Mouse (Mus musculus) embryonic facial prominence, embryonic 15.5 days (tissue): ENCODE measurements at regions not wholly inside any gene's neighbourhood (a gene's known extent, or its start where the extent isn't known, plus 50 kb on each side); places are given as distances from the start of the nearest gene placed in this dataset.

Source experiments
- ATAC-seq: fragments of 200-750 bp; cut with Nextera tagmentation; 2 replicates; pipeline ENCODE4 v1.8.0; 2017; ENCODE audit warnings: low read depth, moderate TSS enrichment; ENCODE audit not compliant: insufficient number of reproducible peaks, low FRiP score, low TSS enrichment
- H3K27ac ChIP-seq: fragments of 300-500 bp; sonication (generic); replicated peaks from 2 replicates; pipeline ENCODE4 v1.5.1; 2015; ENCODE audit warnings: mild to moderate bottlenecking, inconsistent platforms
- H3K27me3 ChIP-seq: fragments of 300-500 bp; sonication (generic); 2 replicates; pipeline ENCODE4 v1.6.1; 2015; ENCODE audit warnings: inconsistent platforms
- H3K36me3 ChIP-seq: fragments of 300-500 bp; sonication (generic); 2 replicates; pipeline ENCODE4 v1.6.1; 2015; ENCODE audit warnings: mild to moderate bottlenecking, inconsistent platforms
- H3K4me1 ChIP-seq: fragments of 300-500 bp; sonication (generic); 2 replicates; pipeline ENCODE4 v1.6.1; 2015; ENCODE audit warnings: inconsistent platforms
- H3K4me2 ChIP-seq: fragments of 300-500 bp; sonication (generic); replicated peaks from 2 replicates; pipeline ENCODE4 v1.6.1; 2015; ENCODE audit warnings: mild to moderate bottlenecking, inconsistent platforms
- H3K4me3 ChIP-seq: fragments of 300-500 bp; sonication (generic); replicated peaks from 2 replicates; pipeline ENCODE4 v1.5.1; 2015; ENCODE audit warnings: mild to moderate bottlenecking, inconsistent platforms
- H3K9ac ChIP-seq: fragments of 300-500 bp; sonication (generic); 2 replicates; pipeline ENCODE4 v1.6.1; 2015; ENCODE audit warnings: inconsistent platforms
- H3K9me3 ChIP-seq: fragments of 300-500 bp; sonication (generic); replicated peaks from 2 replicates; pipeline ENCODE4 v1.6.1; 2016; ENCODE audit warnings: inconsistent platforms
- WGBS: fragments of 180-500 bp; shearing (Covaris S2); methylation state at CpG from one replicate; pipeline ENCODE4 v1.1.7; 2015; 5-methylcytosine and 5-hydroxymethylcytosine counted together

GRCm38 (mm10) chr12:110049154-110049736, 229.6 kb upstream of the Dio3 start:
- 81% methylated on average over 10 of the region's 10 CpGs for WGBS
- Histone ChIP-seq H3K9ac (no peak overlapping the region), H3K36me3 (no peaks in the 10 kb centered on the region), H3K9me3 (no peaks in the 10 kb centered on the region), H3K27me3 (no peaks in the 10 kb centered on the region), H3K27ac (no peak overlapping the region), H3K4me2 (no peak overlapping the region), H3K4me3 (no peak overlapping the region), H3K4me1 (no peaks in the 10 kb centered on the region)
- ATAC-seq = no peak

GRCm38 (mm10) chr12:110059321-110059720, 219.5 kb upstream of the Dio3 start:
- H3K9ac ChIP-seq = no peak overlapping the region
- ATAC-seq = no peak
- 76% methylated on average over 5 of the region's 5 CpGs for WGBS
- no peaks in the 10 kb centered on the region for H3K4me1 ChIP-seq
- no peaks in the 10 kb centered on the region for H3K27me3 ChIP-seq
- no peak overlapping the region for H3K4me2 ChIP-seq
- no peaks in the 10 kb centered on the region for H3K9me3 ChIP-seq
- no peak overlapping the region for H3K4me3 ChIP-seq
- no peaks in the 10 kb centered on the region for H3K36me3 ChIP-seq
- H3K27ac ChIP-seq = no peak overlapping the region

GRCm38 (mm10) chr12:110061961-110062360, 216.9 kb upstream of the Dio3 start:
- Histone ChIP-seq H3K9ac (no peak overlapping the region), H3K4me2 (no peak overlapping the region)

GRCm38 (mm10) chr12:110063013-110063412, 215.9 kb upstream of the Dio3 start:
- 70% methylated on average over 8 of the region's 8 CpGs for WGBS
- no peak overlapping the region for H3K4me3 ChIP-seq
- H3K9ac ChIP-seq = no peak overlapping the region
- H3K27me3 ChIP-seq = no peaks in the 10 kb centered on the region
- no peak overlapping the region for H3K27ac ChIP-seq
- no peaks in the 10 kb centered on the region for H3K36me3 ChIP-seq
- H3K9me3 ChIP-seq = no peaks in the 10 kb centered on the region
- no peaks in the 10 kb centered on the region for H3K4me1 ChIP-seq
- no peak overlapping the region for H3K4me2 ChIP-seq
- no peak for ATAC-seq

More at GRCm38 (mm10) chr12:110061961-110062360, 216.9 kb upstream of the Dio3 start:
- Histone ChIP-seq H3K4me1 (no peaks in the 10 kb centered on the region), H3K27me3 (no peaks in the 10 kb centered on the region), H3K4me3 (no peak overlapping the region), H3K9me3 (no peaks in the 10 kb centered on the region), H3K27ac (no peak overlapping the region), H3K36me3 (no peaks in the 10 kb centered on the region)
- no peak for ATAC-seq
- 80% methylated on average over 6 of the region's 6 CpGs for WGBS

DNA sequence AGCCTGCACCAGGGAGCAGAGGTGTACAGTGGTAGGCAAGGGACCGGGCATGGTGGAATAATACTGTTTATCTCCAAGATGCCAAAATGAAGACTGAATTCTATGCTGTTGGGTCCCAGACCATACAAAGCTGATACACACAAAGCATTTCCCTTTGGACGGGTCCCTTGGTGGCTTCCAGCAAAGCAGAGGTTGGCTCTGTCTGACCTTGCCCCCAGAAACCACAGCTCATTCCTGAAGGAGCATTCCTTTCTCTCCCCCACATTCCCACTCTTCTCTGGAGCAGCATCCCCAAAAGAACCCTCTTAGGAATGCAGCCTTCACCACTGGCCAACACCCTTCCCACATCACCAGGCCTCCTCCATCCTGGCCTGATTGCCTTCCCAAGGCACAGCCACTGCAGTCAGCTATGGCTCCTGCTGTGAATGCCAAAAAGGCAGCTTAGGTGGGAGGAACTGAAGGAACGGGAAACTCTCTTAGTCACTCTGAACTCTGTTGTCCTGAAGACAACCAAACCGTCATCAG, 212.4 kb upstream of the Dio3 start:
- H3K4me1 ChIP-seq = no peaks in the 10 kb centered on the region
- WGBS = 72% methylated on average over 4 of the region's 4 CpGs
- H3K9ac ChIP-seq = no peak overlapping the region
- H3K27ac ChIP-seq = no peak overlapping the region
- no peaks in the 10 kb centered on the region for H3K36me3 ChIP-seq
- H3K4me2 ChIP-seq = no peak overlapping the region
- H3K4me3 ChIP-seq = no peak overlapping the region
- no peaks in the 10 kb centered on the region for H3K27me3 ChIP-seq
- H3K9me3 ChIP-seq = peaks cover 12% of the 10 kb centered on the region; the same call in 1 of the 2 replicates
- ATAC-seq = no peak

- 73% methylated on average over 6 of the region's 6 CpGs for WGBS
Measured at GRCm38 (mm10) chr12:110070506-110070905, 208.4 kb upstream of the Dio3 start.

GRCm38 (mm10) chr12:110071823-110072222, 207.0 kb upstream of the Dio3 start:
- Histone ChIP-seq H3K4me2 (no peak overlapping the region), H3K27ac (no peak overlapping the region), H3K27me3 (no peaks in the 10 kb centered on the region), H3K36me3 (no peaks in the 10 kb centered on the region), H3K4me3 (no peak overlapping the region), H3K9ac (no peak overlapping the region), H3K9me3 (peaks cover 12% of the 10 kb centered on the region; the same call in 1 of the 2 replicates), H3K4me1 (no peaks in the 10 kb centered on the region)
- 69% methylated on average over 4 of the region's 4 CpGs for WGBS
- no peak for ATAC-seq

More at GRCm38 (mm10) chr12:110070506-110070905, 208.4 kb upstream of the Dio3 start:
- Histone ChIP-seq H3K4me3 (no peak overlapping the region), H3K36me3 (no peaks in the 10 kb centered on the region), H3K4me1 (no peaks in the 10 kb centered on the region), H3K4me2 (no peak overlapping the region), H3K9me3 (peaks cover 12% of the 10 kb centered on the region; the same call in 1 of the 2 replicates), H3K9ac (no peak overlapping the region), H3K27me3 (no peaks in the 10 kb centered on the region), H3K27ac (no peak overlapping the region)
- no peak for ATAC-seq

DNA sequence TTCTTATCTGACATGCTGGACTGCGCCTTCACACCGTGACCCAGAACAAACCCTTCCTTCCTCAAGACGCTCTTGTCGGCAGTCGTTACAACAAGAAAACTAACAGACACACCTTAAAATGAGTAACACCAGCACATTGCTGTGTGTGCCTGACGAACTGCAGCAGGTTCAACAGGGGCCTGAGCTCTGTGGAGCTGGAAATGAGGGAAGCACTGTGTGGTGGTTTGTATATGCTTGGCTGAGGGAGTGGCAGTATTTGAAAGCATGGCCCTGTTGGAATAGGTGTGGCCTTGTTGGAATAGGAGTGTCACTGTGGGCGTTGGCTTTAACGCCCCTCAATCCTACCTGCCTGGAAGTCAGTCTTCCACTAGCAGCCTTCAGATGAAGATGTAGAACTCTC, 203.9 kb upstream of the Dio3 start:
- H3K9ac ChIP-seq = no peak overlapping the region
- H3K9me3 ChIP-seq = 0 out of 2 replicates have a peak, but pooled peaks cover 4% of the 10 kb centered on the region
- no peaks in the 10 kb centered on the region for H3K27me3 ChIP-seq
- no peak overlapping the region for H3K4me3 ChIP-seq
- no peak overlapping the region for H3K4me2 ChIP-seq
- H3K36me3 ChIP-seq = no peaks in the 10 kb centered on the region
- no peak; the same call in 1 of the 2 replicates for ATAC-seq
- no peak overlapping the region for H3K27ac ChIP-seq
- 81% methylated on average over 8 of the region's 8 CpGs for WGBS
- H3K4me1 ChIP-seq = no peaks in the 10 kb centered on the region

DNA sequence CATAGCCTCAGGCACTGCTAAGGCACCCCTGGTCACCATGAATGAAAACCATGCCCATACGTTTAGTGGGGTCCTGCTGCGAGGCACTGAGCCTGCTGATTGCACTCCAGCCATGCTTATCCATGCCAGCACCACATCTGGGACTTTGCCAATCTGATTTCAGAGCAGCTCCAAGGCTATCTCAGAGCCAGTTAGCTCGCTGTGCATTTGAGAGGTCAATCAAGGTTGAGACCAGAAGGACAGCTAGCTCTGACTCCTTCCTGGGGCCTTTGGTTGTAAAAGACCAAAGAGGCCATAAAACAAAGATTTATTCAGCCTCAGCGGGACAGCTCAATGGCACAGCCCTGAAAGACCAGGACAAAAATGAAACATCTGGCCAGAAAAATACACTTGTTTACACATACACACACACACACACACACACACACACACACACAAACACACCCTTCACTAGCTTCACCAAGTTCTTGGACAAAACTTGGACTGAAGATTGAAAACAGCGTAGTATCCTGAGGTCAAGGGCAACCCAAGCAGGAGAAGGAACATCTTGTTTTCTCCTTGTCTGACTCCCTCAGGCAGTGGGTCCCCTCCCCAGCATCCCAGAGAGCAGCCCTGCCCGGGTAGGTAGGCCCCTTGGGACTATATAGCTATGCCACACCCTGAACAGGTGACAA, 201.5 kb upstream of the Dio3 start:
- WGBS = 68% methylated on average over 6 of the region's 6 CpGs

DNA sequence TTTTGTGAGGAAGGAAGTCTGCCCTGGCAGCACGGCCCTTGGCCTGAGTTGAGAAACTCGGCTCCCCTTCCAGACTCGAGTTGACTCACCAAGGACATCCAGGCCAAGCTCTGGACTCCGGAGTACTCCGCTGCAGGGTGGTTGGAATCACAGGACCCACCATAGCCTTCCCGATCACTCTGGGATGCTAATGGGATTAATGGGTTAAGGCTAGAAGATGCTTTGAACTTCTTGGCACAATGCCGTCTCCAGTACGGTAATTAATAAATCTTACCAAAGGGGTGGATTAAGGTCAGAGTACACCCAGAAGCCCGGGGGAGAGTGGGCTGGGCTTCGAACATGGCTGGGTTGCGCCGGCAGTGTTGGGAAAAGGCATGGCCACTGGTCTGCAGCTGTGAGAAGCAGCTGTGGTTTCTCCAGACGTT, 200.8 kb upstream of the Dio3 start:
- no peak for ATAC-seq
- 63% methylated on average over 13 of the region's 13 CpGs for WGBS
- H3K4me1 ChIP-seq = no peaks in the 10 kb centered on the region

More for the DNA sequence above, 201.5 kb upstream of the Dio3 start:
- ATAC-seq = no peak
- Histone ChIP-seq H3K27me3 (no peaks in the 10 kb centered on the region), H3K4me2 (no peak overlapping the region), H3K4me3 (no peak overlapping the region), H3K36me3 (no peaks in the 10 kb centered on the region), H3K9ac (no peak overlapping the region), H3K4me1 (no peaks in the 10 kb centered on the region), H3K27ac (no peak overlapping the region), H3K9me3 (no peaks in the 10 kb centered on the region)

DNA sequence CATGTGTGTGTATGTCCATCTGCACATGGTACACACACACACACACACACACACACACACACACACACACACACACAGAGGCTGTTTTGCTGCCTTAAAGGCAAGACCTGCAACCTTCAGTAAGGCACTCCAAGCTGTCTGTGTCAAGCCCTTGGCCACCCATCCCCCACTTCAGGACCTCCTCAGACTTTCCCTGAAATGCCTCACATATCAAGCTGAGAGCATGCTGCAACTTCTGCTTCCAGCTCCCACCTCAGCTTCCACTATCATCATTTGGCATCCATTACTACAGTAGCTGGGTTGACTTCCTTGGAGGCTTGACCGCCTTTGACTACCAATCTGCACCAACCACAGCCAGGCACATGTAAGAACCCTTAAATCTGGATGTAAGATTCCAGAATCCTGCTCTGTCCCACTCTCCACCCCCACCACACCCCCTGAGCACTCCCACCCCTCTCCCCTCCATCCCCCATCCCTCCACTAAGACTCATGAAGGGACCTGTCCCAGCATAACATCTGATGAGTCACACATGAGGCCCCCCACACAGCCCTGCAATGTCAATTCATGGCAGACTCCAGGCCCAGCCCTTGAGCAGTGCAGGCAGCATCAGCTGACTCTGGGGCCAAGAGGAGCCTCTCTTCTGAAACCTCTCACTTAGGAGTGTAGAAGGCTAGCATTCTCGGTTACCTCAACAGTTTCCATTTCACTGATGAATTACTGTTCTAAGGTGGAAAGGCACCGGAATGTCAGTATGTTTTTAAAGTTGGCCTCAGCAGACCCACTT, 196.8 kb upstream of the Dio3 start:
- Histone ChIP-seq H3K9ac (no peak overlapping the region), H3K9me3 (no peaks in the 10 kb centered on the region), H3K4me3 (no peak overlapping the region), H3K36me3 (no peaks in the 10 kb centered on the region), H3K4me2 (no peak overlapping the region), H3K27me3 (no peaks in the 10 kb centered on the region), H3K4me1 (no peaks in the 10 kb centered on the region), H3K27ac (no peak overlapping the region)
- 94% methylated on average over 3 of the region's 3 CpGs for WGBS
- no peak for ATAC-seq

More for the DNA sequence above, 200.8 kb upstream of the Dio3 start:
- no peaks in the 10 kb centered on the region for H3K27me3 ChIP-seq
- H3K4me2 ChIP-seq = no peak overlapping the region
- no peaks in the 10 kb centered on the region for H3K9me3 ChIP-seq
- H3K36me3 ChIP-seq = no peaks in the 10 kb centered on the region
- H3K9ac ChIP-seq = no peak overlapping the region
- no peak overlapping the region for H3K27ac ChIP-seq
- no peak overlapping the region for H3K4me3 ChIP-seq
